Mouse (Mus musculus) left cerebral cortex, adult 18-20 months (tissue): ENCODE data around the gene Rmdn2. TPM values are rescaled to one million over a fixed set of nuclear protein-coding genes. Genes with fewer than 3 reads are reported as not detected.

Experiments used
- DNase-seq, 2 experiments: peaks; one replicate each; pipeline ENCODE4 v3.0.0; 2021 to 2022; ENCODE audit warnings: low spot score in 2 of 2, mixed read lengths in 1 of 2
- long read RNA-seq, 2 experiments: library from polyadenylated mRNA; stranded (forward); transcript quantifications; one replicate each; pipeline ENCODE4 v2.0.0; 2021
- total RNA-seq, 2 experiments: library from RNA; stranded (reverse); gene quantifications; 2 replicates each; pipeline ENCODE4 v1.2.3; 2021

The Rmdn2 gene
- 10 to 100 TPM; 12.7 to 15.3 TPM for total RNA-seq
- long read RNA-seq, experiment 1, partial matches to known transcripts: 0 of 8 reads
- long read RNA-seq, experiment 1, other reads (novel, unspliced or antisense): 5 of 8 reads
- long read RNA-seq, experiment 2, partial matches to known transcripts: 0 of 4 reads
- long read RNA-seq, experiment 2, other reads (novel, unspliced or antisense): 3 of 4 reads

DNA sequence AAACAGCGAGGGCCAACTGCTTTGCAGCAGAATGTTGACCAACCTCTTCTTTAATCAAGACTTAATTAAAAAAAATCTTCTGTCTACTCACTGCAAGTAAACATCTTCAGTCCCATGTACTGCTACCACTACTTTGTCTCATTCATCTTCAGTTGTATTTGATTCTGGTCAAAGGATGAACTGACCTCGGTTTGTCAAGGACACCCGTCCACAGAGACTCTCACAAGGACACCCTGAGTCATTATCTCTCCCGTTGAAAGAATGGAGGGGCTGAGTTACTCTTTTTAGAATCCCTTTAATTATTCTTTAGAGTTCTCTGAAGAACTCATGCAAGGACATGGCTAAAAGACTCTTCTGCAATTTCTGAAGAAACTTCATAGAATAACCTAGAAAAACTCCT is at the start of gene Rmdn2:
TSS of gene Rmdn2 (plus strand) at position 319 of the 400 bp plus-strand sequence.
- no peak for DNase-seq

GRCm38 (mm10) chr17:79563067-79563620 is 48.5 kb upstream of the Rmdn2 start:
- no peak for DNase-seq

GRCm38 (mm10) chr17:79563721-79564120 is 47.9 kb upstream of the Rmdn2 start:
- DNase-seq: no peak

- DNase-seq: peak in 1 of 2 experiments; percentile 10
Observed at GRCm38 (mm10) chr17:79565241-79565961, 46.3 kb upstream of the Rmdn2 start.

- DNase-seq: no peak
Observed at GRCm38 (mm10) chr17:79568401-79568800, 43.3 kb upstream of the Rmdn2 start.

DNA sequence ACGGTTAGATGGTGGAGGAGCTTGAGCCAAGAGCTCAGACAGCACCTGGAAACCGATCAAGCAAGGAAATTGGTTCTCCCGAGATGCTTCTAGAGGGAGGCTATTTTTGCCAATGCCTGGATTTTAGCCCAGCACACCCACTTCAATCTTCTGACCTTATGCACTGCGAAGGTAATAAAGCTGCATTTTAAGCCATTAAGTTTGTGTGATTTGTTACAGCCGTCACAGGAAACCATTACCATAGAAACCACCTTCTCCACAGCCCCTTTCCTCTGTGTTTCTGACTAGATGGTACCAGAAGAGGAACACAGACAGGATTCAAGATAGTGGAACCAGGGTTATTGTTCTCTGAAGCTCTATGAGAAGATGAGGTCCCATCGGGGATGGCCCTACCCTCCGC is 33.3 kb upstream of the Rmdn2 start:
- DNase-seq: no peak

DNA sequence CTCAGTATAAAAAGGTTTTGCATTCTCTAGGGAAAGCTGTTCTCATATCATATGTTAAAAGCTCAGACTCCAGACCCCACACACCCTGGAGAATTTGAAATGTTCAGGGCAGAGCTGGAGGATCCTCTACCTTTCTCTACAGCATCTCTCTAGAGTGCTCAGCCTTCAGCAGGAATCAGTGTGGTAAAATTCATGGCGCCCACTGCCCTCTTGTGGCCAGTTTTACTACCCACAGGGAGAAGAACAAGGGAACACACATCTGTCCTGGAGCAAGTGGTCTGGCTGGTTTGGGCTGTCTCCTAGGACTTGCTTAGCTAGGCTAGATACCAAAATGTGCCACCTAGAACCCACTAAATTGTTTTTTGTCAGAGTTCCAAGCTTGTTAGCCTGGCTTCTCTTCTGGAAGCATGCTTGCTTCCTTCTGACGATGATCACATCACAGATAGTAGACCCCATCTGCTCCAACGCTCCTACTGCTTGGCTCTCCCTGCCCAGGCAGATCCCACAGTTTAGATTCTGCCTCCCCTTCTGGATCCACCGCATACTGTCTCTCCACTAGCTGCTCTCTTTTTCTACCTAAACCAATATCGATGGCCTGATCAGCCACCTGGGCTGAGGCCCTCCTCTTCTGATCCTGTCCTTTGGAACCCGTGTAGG is 31.3 kb upstream of the Rmdn2 start:
- peak; percentile 79 to 82 for DNase-seq

GRCm38 (mm10) chr17:79583466-79583865 is 28.2 kb upstream of the Rmdn2 start:
- DNase-seq: no peak

- DNase-seq: no peak
Observed at GRCm38 (mm10) chr17:79584246-79584800, 27.3 kb upstream of the Rmdn2 start.

- DNase-seq: no peak
Observed at GRCm38 (mm10) chr17:79589913-79590312, 21.8 kb upstream of the Rmdn2 start.

DNA sequence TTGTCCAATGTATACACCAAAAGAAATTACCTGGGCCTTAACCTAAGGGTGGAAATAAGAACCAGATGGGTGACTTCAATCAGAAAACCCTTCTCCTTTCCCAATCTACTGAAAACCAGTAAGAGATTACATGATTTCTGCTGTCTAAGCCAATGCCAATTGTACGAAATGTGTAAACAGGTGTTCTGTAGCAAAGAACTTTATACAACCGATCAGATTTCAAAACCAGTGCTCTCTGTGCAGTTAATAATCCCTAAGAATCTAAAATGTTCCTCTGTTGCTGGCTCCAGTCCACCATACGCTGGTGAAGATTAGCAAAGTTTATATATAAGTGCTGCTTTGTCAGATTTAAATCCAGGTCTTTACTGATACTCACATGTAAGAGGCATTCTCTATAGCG is 15.7 kb upstream of the Rmdn2 start:
- DNase-seq: no peak

DNA sequence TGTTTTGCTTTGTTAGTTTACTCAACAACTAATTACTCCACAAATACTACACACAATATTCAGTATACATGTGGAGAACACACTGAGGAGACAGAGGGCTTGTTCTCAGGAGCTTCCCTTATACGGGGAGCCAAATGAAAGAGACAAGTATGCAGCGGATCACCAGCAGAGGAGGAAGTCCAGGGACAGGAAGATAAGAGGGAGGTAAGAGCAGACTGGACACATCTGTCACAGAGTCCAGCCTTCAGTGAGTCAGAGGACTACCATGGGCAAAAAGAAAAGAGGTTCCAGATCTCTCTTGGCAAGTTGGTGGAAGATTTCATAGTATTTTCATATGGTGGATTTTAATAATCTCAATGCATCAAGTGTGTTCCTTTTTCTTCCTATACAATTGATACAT is 13.5 kb upstream of the Rmdn2 start:
- no peak for DNase-seq

DNA sequence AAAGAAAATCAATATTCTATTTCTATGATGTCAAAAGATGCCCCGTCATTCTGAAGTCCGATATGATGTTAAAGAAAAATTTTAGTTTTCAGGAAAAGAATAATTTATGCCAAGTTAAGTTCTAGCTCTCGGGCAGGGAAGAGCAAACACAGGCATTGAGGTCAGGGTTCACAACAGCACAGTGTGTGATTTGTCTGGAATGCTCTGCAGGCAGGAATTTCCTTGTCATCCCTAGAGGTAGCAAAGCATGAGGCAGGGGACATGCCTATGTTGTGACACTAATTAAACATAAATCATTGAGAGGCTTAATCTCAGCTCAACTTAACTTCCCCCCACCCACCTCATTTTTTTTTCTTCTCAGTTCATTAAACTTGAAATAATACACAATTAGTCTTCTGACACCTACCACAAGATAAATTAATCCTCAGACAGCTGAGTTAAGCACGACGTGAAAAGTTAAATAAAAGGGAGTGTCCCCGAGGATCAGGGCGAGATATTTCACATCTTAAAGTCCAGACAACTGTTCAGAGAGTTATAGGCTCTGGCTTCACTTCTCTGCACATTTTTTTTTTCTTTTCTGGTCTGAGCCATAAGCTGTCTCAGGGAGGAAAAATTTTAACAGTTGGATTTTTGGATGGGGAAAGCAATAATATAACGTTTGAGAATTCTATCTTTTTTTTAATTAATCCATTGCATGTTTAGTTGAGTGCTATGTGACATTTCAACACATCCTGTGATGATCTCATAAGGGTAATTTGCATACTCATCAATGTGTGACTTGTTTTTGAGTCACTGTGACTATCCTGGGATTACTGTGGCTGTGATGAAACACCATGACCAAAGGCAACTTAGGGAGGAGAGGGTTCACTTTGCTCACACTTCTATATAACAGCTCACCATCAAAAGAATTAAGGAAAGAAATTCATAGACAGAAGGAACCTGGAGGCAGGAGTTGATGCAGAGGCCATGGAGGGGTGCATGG is 12.8 kb upstream of the Rmdn2 start:
- no peak for DNase-seq

- DNase-seq: no peak
Observed at GRCm38 (mm10) chr17:79600108-79600507, 11.6 kb upstream of the Rmdn2 start.

- no peak for DNase-seq
Observed at GRCm38 (mm10) chr17:79602381-79602780, 9.3 kb upstream of the Rmdn2 start.

- DNase-seq: no peak
Observed at GRCm38 (mm10) chr17:79603427-79603826, 8.2 kb upstream of the Rmdn2 start.

GRCm38 (mm10) chr17:79605794-79606193 is 5.9 kb upstream of the Rmdn2 start:
- no peak for DNase-seq

DNA sequence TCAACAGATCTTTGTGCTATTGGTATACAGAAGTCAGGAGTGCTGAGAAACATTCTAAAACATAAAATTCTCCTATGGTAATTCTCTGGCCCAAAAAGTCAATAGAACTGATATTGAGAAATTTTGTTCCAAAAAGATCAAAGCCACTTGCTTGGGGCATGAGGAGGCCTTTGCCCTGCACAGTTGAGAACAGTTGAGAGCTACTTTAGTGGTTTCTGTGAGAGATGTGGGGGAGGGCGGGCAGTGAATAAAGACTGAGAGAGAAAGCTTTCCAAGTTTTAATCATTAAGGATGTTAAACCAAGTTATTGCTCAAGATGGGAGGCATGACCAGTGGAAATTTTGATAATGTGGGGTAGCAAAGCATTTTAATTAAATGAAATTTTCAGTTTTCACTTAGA is 2.0 kb upstream of the Rmdn2 start:
- no peak for DNase-seq

GRCm38 (mm10) chr17:79610163-79610755 is 1.4 kb upstream of the Rmdn2 start:
- no peak for DNase-seq
